Mouse (Mus musculus): Measurements from ENCODE around the gene Slc8a1. TPM values are rescaled to one million over a fixed set of nuclear protein-coding genes. Genes with fewer than 3 reads are reported as not detected.

Gene Slc8a1
- polyA plus RNA-seq, 1 experiment: 20.6 TPM

DNA sequence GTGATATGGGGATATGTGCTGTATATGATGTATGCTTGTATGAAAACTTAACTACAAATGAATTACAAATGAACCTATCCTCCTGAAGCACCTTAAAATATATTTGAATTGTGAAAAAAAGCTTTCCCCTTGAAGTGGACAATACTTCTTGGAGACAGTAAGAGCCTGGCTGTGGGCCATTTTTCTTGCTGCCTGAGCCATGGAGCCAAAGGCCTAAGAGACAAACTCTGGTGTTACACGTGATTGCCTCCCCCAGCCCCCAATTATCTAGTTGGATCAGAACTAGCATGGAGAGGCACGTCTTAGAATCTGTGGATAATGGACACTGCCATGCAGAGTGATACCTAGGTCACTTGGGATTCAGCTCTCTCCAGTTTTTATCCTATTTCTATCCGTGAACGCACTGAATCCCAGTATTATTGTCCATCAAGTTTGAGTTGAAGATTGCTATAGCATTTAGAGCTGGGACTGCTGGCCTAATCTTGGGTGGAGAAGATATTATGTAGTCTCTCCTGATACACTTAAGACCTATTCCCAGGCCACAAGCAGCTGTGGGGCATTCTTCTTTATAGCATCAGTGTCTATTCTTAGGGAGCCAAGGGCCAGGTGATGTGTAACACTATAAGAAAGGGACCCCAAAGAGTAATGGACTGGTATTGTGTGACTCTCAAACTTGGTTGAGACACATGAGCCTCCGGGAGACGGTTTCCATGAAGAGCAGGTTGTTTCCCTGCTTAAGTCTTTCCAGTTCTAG, 321.6 kb downstream of the Slc8a1 start:
- no peak for DNase-seq (ENCODE audit: low read depth)
- TF ChIP-seq CTCF (IDR thresholded peaks at IDR 0.05; ENCODE audit: borderline replicate concordance, extremely low read depth, insufficient read depth, insufficient read length) (no peak), POLR2A (IDR thresholded peaks at IDR 0.05; ENCODE audit: borderline replicate concordance, extremely low read depth, insufficient read depth, insufficient read length, poor library complexity, severe bottlenecking) (no peak)

DNA sequence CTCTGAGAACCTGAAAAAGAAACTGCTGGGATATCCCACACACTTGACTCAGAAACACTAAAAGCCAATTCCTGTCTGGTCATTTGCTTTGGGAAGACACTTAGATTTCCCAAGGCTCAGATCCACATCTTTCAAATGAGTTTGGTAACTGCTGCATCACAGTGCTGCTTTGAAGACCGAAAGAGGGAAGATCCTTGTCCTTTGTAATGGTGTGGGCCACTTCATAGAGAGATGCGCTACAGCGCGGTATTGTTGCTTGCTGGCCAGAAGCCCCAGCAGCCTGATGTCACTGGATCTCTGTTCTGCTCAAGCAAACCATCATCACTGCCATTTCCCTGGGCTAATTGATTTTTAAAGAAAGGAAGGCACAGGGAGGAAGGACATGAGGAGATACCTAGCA, 325.4 kb downstream of the Slc8a1 start:
- TF ChIP-seq CTCF (IDR thresholded peaks at IDR 0.05; ENCODE audit: borderline replicate concordance, extremely low read depth, insufficient read depth, insufficient read length): no peak
- no peak for TF ChIP-seq POLR2A (IDR thresholded peaks at IDR 0.05; ENCODE audit: borderline replicate concordance, extremely low read depth, insufficient read depth, insufficient read length, poor library complexity, severe bottlenecking)
- DNase-seq (ENCODE audit: low read depth): no peak

DNA sequence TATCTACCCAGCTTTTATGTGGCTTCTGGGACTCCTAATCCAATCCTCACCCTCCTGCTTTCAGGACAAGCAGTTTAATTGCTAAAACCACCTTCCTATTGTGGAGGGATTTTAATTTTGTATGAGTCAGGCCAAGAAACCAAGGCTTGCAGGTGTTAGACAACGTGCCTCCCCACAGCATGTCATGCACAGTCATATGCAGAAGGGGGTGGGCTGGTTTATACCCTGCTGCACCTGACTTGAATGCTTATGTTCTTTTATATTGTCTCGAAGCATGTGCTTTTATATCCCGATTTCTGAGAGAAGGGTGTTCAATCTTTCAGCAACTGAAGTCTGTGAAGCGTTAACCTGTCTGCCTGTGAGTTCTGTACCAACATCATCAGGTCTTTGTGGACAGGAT, 334.0 kb downstream of the Slc8a1 start:
- peak; percentile 47 for DNase-seq (ENCODE audit: low read depth)
- no peak for TF ChIP-seq CTCF (IDR thresholded peaks at IDR 0.05; ENCODE audit: borderline replicate concordance, extremely low read depth, insufficient read depth, insufficient read length)
- no peak for TF ChIP-seq POLR2A (IDR thresholded peaks at IDR 0.05; ENCODE audit: borderline replicate concordance, extremely low read depth, insufficient read depth, insufficient read length, poor library complexity, severe bottlenecking)

DNA sequence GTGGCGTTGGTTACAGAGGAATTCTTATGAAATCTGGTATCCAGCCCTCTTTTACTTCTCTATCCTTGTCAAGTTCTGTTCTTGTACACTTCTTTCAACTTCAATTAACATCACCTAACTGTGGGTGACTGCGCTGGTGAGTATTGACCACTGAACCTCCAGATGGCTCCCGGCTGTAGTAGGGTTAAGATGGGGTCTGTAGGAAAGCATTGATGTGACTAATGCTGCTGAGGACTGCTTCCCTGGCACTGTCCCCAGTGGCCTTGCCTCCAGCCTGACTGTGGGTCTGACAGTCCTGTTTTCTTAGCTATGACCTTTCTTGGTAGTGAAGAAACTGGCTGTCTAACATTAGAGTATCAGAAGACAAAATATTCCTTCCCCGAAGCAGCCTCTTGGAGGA, 335.1 kb downstream of the Slc8a1 start:
- no peak for DNase-seq (ENCODE audit: low read depth)
- TF ChIP-seq CTCF (IDR thresholded peaks at IDR 0.05; ENCODE audit: borderline replicate concordance, extremely low read depth, insufficient read depth, insufficient read length): no peak

DNA sequence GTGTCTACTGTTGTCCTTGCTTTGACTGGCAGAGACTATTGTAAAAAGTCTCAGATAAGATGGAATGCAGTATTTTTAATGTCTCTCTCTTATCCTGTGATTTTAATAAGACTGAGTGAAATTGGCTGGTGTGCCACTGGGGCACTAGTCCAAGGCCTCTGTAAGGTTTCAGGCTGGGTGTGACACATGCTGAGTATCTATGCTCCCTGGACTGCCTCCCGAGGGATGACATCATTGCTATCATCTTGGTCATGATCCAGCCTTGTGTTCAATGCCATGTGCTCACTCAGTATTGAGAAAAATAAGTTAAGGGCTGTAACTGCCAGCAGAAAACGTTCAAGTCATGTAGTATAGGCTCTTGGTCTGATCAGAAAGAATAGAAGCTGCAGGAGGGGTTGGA, 335.5 kb downstream of the Slc8a1 start:
- TF ChIP-seq CTCF (IDR thresholded peaks at IDR 0.05; ENCODE audit: borderline replicate concordance, extremely low read depth, insufficient read depth, insufficient read length) (no peak), POLR2A (IDR thresholded peaks at IDR 0.05; ENCODE audit: borderline replicate concordance, extremely low read depth, insufficient read depth, insufficient read length, poor library complexity, severe bottlenecking) (no peak)
- peak; percentile 89 for DNase-seq (ENCODE audit: low read depth)

DNA sequence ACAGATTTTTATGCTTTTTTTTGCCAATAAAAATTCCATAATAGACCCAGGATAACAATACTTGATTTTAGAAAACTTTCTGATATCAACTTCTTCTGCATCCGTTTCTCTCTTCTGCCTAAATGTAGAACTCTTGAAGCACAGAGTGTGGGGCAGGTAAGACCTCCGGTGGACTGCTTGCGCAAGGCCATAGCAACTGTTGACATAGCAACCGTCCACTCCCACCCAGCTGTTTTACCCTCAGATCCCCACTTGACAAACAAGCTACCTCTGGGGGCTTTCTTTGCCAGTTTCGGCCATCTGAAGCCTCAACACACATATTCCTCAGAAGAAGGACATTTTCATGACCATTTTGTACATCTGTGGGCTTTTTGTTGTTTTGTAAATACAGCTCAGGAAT, 337.8 kb downstream of the Slc8a1 start:
- TF ChIP-seq POLR2A (IDR thresholded peaks at IDR 0.05; ENCODE audit: borderline replicate concordance, extremely low read depth, insufficient read depth, insufficient read length, poor library complexity, severe bottlenecking) (no peak), CTCF (IDR thresholded peaks at IDR 0.05; ENCODE audit: borderline replicate concordance, extremely low read depth, insufficient read depth, insufficient read length) (no peak)
- peak; percentile 57 for DNase-seq (ENCODE audit: low read depth)

DNA sequence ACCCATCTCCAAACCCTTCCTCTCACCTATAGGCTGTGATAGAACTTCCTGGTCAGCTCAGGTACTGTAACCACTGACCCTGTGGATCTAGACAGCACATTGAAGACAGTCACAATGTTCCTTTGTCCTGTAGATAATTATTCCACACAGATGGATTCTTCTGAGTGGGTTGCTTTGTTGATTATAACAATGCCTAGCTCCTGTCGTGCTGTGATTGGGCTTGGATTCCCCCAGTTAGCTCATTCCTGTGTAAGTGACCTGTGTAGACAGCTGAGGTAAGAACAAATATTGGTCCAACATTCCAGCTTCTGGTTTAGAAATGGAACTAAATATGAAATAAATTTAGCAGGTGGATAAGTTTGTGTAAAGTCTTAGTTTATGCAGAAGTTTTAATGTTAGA, 340.7 kb downstream of the Slc8a1 start:
- TF ChIP-seq POLR2A (IDR thresholded peaks at IDR 0.05; ENCODE audit: borderline replicate concordance, extremely low read depth, insufficient read depth, insufficient read length, poor library complexity, severe bottlenecking) (no peak), CTCF (IDR thresholded peaks at IDR 0.05; ENCODE audit: borderline replicate concordance, extremely low read depth, insufficient read depth, insufficient read length) (no peak)
- no peak for DNase-seq (ENCODE audit: low read depth)

DNA sequence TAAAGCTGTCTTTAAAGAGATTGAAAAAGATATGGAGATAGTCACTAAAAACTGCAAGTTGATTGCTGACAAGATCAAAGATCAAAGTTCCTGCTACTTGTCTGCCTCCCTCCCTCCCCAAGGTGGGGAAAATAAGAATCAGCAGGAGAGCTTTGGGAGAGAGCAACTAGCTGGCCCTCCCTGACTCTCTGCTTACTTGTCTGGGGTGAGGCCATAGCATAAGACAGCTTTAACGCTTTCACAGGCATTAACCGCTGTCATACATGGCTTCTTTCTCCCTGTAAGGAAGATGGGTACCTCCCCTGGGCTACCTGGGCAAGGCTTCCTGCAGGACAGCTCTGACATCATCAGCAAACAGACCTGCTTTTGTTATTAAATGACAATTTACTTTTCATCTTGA, 344.1 kb downstream of the Slc8a1 start:
- peak; percentile 15 for DNase-seq (ENCODE audit: low read depth)

DNA sequence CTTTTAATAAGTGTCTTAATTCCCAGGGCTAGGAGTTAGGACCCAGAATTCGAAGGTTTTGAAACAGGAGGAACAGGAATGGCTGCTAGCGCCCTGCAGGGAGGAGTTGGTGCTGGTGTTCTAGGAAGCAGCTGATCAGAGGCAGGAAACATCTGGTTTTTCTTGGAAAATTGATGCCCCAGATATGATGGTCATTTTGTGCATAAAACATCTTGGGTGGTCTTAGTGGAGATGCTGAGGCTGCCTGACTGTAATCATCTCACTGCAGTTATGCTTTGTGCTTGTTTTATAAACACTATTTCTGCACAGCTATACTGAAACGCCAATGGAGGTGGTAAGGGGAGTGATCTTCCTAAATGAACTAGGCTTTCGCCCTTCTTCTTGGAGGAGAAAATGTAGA, 345.1 kb downstream of the Slc8a1 start:
- no peak for DNase-seq (ENCODE audit: low read depth)

More for the DNA sequence above, 344.1 kb downstream of the Slc8a1 start:
- no peak for TF ChIP-seq POLR2A (IDR thresholded peaks at IDR 0.05; ENCODE audit: borderline replicate concordance, extremely low read depth, insufficient read depth, insufficient read length, poor library complexity, severe bottlenecking)
- TF ChIP-seq CTCF (IDR thresholded peaks at IDR 0.05; ENCODE audit: borderline replicate concordance, extremely low read depth, insufficient read depth, insufficient read length): no peak

DNA sequence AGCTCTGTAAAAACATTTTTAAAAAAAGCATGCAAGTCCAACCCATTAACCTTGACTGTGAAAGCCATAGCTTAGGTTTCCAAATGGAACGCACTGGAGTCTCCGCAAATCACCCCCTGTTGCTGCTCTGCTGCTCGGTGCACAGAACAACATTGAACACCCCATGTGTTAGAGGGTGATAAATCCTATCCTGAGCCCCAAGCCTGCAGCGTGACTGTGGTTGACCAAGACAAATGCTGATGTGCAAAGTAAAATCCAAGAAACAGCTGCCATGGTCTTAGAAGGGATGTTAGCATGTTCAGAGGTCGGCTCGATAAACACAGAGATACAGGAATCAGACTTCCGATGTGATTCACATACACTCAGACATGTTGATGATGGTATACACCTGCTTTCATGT, 346.7 kb downstream of the Slc8a1 start:
- TF ChIP-seq POLR2A (IDR thresholded peaks at IDR 0.05; ENCODE audit: borderline replicate concordance, extremely low read depth, insufficient read depth, insufficient read length, poor library complexity, severe bottlenecking) (no peak), CTCF (IDR thresholded peaks at IDR 0.05; ENCODE audit: borderline replicate concordance, extremely low read depth, insufficient read depth, insufficient read length) (no peak)

More for the DNA sequence above, 345.1 kb downstream of the Slc8a1 start:
- TF ChIP-seq POLR2A (IDR thresholded peaks at IDR 0.05; ENCODE audit: borderline replicate concordance, extremely low read depth, insufficient read depth, insufficient read length, poor library complexity, severe bottlenecking) (no peak), CTCF (IDR thresholded peaks at IDR 0.05; ENCODE audit: borderline replicate concordance, extremely low read depth, insufficient read depth, insufficient read length) (no peak)

DNA sequence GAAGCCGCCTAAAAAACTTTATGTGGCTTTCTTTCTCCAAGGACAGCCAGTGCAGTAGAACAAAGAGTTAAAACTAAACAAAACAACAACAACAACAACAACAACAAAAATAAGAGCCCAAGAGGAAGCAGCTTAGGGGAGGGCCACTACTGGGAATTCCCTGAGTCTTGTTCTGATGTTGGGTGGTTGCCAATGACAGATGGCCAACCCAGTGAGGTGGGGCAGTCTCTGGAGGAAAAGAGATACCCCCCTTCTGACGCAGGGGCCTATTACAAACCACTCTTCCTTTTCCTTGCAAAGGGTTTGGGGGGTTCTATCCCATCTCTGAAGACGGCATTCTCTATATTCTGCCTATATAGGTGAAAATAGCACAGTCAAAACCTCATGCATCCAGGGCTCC, 347.4 kb downstream of the Slc8a1 start:
- TF ChIP-seq POLR2A (IDR thresholded peaks at IDR 0.05; ENCODE audit: borderline replicate concordance, extremely low read depth, insufficient read depth, insufficient read length, poor library complexity, severe bottlenecking) (no peak), CTCF (IDR thresholded peaks at IDR 0.05; ENCODE audit: borderline replicate concordance, extremely low read depth, insufficient read depth, insufficient read length) (no peak)
- peak; percentile 66 for DNase-seq (ENCODE audit: low read depth)

More for the DNA sequence above, 346.7 kb downstream of the Slc8a1 start:
- DNase-seq (ENCODE audit: low read depth): no peak

DNA sequence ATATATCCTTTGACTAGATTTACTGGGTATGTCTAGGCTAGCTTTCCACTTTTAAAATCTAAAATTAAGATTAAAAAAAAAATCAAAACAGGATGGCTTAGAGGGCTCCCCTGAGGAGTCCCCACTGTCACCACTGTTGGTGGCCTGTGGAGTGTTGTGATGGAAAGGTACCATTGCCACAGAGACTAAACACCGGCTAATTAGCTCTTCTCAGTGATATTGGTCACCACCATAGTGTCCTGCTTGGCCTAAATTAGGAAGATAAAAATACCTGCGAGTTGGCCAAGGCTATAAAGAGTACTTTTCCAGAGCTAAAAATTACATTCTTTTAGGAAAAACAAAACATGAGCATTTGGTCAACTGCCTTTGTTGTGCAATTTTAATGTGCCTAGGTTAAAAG, 352.1 kb downstream of the Slc8a1 start:
- no peak for DNase-seq (ENCODE audit: low read depth)
- TF ChIP-seq POLR2A (IDR thresholded peaks at IDR 0.05; ENCODE audit: borderline replicate concordance, extremely low read depth, insufficient read depth, insufficient read length, poor library complexity, severe bottlenecking): no peak

Measured in brain, embryonic 14.5 days (tissue).